Mouse (Mus musculus): ENCODE results near the gene Cfap73.

DNA sequence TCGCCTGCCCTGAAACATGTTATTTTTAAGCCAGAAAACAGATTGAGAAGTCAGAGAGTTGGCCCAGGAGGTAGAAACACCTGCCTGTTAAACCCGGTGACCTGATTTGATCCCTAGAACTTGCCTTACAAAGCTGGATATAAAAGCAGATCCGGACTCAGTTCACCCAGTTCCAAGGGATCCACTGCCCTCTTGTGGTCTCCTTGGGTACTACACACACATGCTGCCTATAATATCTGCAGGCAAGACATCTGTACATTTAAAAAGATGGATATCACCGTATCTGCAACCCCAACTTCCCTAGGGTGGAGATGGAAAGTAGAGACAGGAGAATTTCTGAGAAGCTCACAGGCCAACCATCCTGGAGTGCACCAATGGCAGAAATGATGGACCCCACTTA lies 18.1 kb downstream of the Cfap73 start:
- TF ChIP-seq TAL1 (IDR thresholded peaks at IDR 0.05; ENCODE audit: low read length) = no peak
- TF ChIP-seq GATA1 (IDR thresholded peaks at IDR 0.05; ENCODE audit: low read length) = no peak
